Mouse (Mus musculus) urinary bladder, postnatal 4 days (tissue): Measurements from ENCODE around the gene Pcca.

Experiments
- DNase-seq, 2 experiments: peaks; one replicate each; pipeline ENCODE4 v3.0.0; 2021 to 2022; ENCODE audit warnings: low spot score in 2 of 2

The Pcca gene

DNA sequence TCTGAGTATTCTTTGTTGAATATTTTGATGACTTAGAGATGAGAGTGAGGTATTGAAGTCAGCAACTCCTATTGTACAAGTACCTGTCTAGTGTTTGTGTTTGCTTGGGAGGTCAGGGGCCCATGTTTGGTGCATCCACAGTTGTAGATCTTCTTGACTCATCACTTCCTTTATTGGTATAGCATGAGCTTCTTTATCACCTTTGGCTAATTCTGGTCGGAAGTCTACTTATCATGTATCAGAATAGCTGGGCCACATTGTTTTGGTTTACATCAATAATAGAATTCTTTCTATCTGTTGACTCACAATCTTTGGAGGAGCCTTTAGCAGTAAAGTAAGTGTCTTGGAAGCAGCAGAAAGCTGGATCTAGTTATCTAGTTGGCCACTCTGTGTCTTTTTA, 108.3 kb downstream of the Pcca start:
- DNase-seq = no peak

- DNase-seq = no peak
Measured at GRCm38 (mm10) chr14:122648214-122648613, 114.1 kb downstream of the Pcca start.

DNA sequence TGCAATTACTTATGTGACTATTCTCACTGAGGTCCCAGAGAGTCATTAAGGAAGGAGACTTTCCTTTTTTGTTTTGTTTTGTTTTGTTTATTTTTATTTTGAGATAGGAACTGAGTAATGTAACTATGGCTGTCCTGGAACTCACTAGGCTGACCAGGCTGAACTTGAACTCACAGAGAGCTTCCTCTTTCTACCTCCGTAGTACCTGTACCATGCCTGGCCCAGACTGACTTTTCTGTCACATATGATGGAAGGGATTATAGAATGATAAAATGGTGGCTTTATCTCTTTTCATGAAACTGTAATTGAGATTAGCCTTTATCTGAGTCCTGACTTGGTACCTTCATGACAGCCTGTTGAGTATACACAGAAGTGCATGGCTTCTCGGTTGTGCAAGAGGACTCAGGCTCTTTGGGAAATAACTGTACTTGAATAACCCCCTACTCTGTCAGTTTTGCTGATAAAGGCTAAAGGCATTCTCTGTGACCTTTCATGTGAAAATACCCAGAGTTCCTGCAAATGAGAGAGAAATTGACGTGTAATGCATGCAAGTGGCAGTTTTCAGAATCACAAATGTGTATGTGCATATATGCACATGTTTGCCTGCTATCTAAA, 115.3 kb downstream of the Pcca start:
- no peak for DNase-seq

DNA sequence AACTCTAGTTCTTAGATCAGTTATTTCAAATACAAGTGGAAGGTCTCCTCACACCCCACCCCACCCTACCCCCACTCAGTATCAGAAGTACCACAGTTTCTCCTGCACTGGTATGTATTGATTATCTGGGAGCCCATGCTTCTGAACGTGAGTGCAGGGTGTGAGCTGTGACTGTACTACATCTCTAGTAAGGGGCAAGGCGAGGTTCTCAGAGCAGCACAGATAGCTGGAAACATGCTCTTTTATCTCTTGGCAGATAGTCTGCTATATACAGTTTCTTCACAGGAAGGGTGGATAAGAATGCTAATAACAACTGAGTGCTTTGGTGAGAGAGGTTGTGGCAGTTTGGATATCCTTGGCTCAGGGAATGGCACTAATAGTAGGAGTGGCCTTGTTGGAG, 117.6 kb downstream of the Pcca start:
- no peak for DNase-seq

DNA sequence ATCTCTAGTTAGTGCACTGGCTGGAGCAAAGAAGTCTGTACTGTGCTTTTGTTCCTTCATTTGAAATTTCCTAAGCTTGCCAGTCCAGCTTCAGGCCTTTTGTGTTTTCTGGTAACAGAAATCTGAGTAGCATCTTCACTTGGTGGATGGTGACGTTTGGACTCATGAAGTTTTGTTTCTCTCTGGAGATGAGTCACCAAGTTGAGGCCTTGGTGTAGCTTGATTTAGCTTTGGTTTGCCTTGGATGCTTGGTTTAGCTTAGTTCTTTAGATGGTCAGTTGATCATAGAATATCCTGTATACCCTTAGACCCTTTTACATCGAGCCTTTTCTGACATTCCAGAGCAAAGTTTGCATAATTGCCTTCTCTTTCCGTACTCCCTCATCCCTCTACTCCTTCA, 141.5 kb downstream of the Pcca start:
- no peak for DNase-seq

DNA sequence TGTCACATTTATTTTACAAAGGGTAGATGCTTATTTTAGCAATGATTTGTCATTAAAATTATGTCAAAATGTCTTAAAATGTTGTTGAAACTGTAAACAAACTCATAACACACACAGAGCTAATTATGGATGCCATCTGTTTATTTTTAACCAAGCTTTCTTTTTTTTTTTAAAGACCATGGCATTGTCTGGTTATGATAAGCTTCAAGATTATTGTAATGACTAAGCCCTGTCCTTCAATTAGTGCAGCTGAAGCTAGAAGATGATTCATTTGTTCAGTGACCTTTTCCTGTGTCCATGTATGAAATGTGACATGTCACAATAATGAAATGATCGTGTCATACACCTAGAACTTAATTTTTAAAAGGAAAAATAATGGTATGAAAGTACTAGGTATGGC, 149.5 kb downstream of the Pcca start:
- DNase-seq = no peak

DNA sequence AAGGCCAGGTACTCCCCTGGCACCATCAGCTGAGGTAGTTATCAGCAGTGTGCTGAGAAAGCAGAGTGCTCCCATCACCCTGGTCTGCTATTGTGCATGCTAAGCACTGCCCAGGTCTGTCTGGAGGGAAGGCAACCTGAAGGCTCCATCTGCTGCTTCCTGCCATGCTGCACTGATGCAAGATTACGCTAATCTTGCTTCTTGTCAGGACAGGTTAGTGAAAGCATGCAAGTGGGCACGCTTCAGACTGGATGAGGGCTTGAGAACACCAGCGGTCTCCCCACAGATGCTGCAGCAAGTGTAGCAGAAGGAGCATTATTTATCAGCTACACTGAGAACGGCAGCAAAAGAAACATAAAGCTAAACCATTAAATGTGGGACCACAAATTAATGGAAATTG, 150.1 kb downstream of the Pcca start:
- no peak for DNase-seq

DNA sequence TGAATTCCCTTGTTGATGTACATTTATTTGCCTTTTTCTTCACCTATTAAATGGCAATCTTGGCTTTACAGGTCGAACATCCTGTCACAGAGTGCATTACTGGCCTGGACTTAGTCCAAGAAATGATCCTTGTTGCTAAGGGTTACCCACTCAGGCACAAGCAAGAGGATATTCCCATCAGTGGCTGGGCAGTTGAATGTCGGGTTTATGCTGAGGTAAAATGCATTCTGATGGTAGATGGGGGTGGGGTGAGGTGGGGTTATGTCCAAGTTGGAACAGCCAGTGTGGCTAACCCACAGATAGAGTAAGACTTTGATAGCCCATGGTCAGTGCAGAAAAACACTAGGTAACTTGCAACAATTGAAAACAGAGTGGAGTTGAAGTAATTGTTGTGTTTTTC, 150.7 kb downstream of the Pcca start:
- DNase-seq = no peak

GRCm38 (mm10) chr14:122687398-122687797, 153.3 kb downstream of the Pcca start:
- DNase-seq = no peak

DNA sequence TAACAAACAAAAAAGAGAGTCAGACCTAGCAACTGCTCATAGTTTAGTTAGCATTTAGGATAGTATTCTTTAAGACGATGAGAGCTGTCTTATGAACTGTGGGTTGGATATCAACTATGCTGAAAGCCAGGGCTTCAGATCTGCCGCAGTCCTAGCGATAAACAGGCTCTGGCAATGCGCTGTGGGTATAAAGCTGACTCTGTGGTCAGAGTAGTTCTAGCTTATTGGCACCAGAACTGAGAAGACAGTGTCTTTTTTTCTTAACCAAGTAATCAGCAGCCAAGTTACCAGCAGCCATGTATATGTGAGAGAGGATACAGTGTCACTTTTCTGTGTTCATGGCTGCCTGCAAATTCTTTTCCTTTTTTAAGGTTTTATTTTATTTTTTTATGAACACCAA, 154.3 kb downstream of the Pcca start:
- DNase-seq = no peak

DNA sequence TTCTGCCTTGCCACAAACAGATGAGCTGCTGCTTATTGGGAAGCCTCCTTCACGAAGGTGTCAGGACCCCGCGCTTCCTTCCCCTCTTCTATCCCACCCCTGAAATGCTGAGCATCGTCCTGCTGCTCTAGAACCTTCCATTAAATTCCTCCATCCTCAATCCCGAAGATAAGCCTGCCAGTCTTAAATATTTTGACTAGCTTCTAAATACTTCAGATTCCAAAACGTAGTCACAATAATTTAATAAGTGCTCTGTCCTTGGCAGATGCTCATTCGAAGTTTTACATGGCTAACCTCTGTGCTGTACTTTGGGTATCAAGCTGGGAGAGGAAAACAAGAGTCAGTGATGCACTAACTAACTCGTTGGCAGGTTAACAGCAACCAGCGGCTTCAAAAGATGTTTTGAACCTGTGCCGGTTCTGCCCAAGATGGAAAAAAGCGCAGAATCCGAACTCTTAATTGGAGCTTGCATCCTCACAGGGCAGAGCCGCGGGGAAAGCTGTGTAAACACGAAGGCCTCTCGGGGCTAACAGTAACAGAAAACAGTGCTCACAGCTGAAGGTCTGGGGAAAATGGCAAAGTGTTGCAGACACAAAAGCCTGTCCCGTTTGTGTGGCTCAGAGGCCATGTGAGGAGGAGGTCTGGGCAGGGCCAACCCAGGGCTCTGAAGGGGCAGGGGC, 155.2 kb downstream of the Pcca start:
- DNase-seq = no peak

- no peak for DNase-seq
Measured at GRCm38 (mm10) chr14:122691555-122691954, 157.4 kb downstream of the Pcca start.

DNA sequence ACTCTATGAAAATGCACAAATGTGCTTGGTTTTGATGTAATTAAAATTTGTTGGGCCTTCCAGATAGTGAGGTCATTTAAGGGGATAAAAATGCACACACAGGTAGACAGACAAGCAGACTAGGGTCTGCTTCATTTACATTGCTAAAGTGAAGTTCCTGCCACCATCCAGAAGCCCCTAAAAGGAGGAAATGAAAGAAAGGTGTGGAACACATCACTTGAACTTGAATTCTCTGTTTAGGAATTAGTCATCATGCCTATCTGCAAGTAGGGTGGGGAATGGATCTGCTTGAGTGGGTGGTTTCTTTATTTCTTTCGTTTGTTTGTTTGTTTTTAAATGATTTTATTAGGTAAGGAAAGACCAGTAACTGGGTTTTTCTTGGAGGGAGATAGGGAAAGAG, 166.2 kb downstream of the Pcca start:
- DNase-seq = no peak

- no peak for DNase-seq
Measured at GRCm38 (mm10) chr14:122713793-122714192, 179.7 kb downstream of the Pcca start.

GRCm38 (mm10) chr14:122714911-122715310, 180.8 kb downstream of the Pcca start:
- DNase-seq = no peak

- no peak for DNase-seq
Measured at GRCm38 (mm10) chr14:122716057-122716456, 181.9 kb downstream of the Pcca start.

- DNase-seq = no peak
Measured at GRCm38 (mm10) chr14:122719496-122720080, 185.5 kb downstream of the Pcca start.

DNA sequence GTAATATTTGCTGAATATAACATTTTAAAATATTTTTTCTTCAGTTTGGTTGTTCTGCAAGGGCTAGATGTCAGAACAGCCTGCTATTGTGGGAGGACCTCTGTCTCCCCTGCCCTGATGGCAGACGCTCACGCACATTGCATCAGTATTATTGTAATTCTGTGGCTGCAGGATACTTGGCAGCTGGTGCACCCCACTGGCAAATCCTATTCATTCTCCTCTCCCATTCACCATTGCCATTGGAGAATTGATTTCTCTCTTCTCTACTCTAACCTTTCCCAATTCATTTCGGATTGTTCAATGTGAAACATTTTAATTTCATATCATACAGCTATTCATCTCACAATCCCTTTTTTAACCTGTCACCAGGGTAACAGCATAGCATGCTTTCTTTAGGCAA, 186.9 kb downstream of the Pcca start:
- DNase-seq = no peak

DNA sequence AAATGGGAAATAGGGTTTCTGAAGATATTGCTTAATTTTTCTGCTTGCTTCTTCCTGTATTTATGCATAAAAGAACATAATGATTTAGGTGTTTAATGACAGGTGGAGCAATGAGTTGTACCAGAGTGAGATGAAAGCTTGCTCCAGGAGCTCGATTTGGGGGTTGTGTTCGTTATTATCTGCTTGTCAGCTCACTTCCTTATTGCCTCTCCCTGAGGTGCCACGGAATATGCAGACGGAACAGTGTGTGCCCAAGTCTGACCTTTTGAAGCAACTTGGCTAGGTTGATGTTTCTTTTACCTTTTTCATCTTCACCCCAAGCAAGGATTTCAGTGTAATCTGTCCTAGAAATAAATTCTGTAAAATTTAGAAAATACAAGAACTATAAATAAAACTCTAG, 187.6 kb downstream of the Pcca start:
- DNase-seq = no peak

DNA sequence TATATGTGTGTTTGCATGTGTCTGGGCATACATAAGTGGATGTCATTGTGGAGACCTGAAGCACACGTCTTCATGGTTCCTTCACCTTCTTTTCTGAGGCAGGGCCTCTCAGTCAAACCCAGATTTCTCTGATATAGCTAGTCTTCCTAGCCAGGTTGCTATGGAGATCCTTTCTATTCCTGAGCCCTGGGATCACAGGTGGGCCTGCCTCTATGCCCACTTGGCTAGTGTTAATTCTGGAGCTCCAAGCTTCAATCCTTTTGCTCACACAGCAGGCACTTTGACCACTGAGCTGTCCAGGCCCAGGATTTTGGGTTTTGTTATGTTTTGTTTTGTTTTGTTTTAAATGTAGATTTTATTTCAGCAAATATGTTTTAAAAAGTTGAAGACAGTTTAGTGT, 192.3 kb downstream of the Pcca start:
- no peak for DNase-seq

- no peak for DNase-seq
Measured at GRCm38 (mm10) chr14:122729431-122730073, 195.4 kb downstream of the Pcca start.

GRCm38 (mm10) chr14:122730921-122731551, 196.9 kb downstream of the Pcca start:
- DNase-seq = no peak

DNA sequence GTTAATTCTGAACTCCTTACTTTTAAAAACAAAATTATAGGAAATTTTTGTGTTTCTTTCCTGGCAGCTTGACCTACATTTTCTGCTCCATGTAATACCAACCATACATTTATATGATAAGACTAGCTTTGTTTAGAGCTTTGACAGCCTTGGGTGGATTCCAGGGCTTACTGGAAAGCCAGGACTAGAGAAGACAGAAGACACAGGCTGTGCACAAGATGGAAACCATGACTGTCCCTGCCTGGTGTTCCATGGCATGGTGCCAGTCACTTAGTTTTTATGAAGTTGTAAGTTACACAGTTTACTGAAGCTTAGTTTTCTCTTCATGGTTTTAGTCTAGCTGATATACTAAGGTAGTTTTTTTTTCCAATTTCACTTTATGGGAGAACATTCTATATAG, 202.7 kb downstream of the Pcca start:
- no peak for DNase-seq
